Mouse (Mus musculus) naive thymus-derived CD4-positive, alpha-beta T cell, adult 2 months (primary cell): ENCODE data around the gene Ywhag.
A peak's percentile ranks its signal among the peaks of the same experiment; 100 is the strongest.

ENCODE experiments used
- DNase-seq: peaks from one replicate; pipeline ENCODE4 v3.0.0-alpha.2; 2011; ENCODE audit warnings: low read depth

Gene Ywhag

DNA sequence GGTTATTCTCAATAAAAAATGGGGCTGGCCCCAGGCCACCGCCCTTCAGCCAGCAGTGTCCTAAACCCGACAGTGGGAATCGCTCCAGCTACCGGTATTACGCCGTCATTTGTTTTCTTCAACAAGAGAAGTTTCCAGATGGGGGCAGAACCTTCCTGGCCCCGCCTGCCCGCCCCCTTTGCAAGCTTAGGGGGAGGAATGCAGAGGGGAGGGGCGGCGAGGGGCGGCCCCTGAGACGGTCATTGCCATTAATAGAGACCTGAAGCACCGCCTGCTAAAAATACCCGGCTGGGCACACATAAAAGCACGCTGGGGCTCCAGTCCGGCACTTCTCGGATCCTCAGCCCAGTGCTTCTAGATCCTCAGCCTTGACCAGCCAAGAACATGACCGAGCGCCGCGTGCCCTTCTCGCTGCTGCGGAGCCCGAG lies 46.7 kb downstream of the Ywhag start, which contains the start of gene Hspb1:
Gene Hspb1, plus strand, starts transcription at position 245 of the 428 bp plus-strand sequence.
- no peak for DNase-seq

DNA sequence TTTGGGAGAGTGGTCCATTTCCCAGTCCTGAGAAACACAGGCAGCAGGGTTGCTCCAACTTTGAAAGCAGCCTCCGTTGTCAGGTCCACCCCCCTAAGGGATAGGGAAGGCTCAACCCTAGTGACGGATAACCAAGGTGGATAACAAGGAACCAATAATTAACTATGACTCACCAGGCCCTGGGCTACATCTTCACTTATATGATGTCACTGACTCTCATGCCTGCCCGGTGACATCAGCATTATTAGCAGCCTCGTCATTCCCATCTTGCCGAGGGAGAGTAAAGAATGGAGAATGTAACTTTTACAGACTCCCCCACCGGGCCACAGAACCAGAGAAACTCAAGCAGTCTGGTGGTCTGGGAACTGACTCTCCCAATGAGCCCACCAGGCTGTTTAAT lies 49.8 kb downstream of the Ywhag start:
- DNase-seq = no peak

DNA sequence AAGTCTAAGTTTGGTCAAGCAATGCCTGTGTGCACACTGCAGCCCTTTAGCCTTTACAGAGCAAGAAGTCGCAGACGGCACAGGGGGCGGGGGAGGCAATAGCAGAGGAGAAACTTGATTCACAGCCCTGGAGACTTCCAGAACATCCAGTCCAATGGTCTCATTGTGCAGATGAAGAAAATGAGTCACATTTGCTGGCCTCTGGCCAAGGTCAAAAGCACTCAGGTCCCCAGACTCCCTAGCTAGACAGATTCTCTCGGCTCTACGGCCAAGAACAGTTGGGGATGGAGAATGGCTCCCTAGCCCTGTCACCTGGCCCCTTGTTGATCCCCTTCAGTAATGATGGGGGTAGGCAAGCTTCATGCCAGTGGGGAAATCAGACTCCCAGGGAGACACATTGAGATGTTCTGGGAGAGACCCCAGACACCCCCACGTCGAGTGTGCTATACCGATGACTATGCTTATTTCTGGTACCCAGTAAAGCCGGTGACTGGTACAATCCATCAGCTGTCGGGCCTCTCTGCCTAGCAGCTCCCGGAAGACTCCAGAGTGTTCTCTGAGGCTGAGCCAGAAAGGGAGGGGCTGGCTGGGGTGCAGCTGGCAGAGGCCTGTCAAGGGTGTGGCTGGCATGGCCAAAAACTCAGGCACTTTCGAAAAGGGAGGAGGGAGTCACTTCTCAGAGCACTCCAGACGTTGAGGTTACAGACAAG lies 54.8 kb downstream of the Ywhag start:
- no peak for DNase-seq

DNA sequence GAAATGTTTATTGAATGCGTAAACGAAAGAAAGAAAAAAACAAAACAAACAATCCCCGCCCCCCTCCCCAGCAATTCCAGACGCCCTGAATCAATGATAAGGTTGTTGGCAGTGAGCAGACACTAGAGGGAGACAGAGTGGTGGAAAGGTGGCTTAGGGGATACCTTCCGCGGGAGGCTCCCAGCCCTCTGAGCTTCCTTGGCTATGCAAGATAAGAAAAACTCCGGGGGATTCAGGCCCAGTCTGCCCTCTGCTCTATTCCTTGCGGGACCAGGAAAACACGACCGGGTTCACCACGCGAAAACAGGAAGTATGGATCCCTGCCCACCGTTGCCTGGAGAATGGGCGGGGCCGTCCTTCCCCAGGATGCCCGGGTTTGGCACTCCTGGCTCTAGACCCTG lies 56.6 kb downstream of the Ywhag start:
- DNase-seq = peak; percentile 67

DNA sequence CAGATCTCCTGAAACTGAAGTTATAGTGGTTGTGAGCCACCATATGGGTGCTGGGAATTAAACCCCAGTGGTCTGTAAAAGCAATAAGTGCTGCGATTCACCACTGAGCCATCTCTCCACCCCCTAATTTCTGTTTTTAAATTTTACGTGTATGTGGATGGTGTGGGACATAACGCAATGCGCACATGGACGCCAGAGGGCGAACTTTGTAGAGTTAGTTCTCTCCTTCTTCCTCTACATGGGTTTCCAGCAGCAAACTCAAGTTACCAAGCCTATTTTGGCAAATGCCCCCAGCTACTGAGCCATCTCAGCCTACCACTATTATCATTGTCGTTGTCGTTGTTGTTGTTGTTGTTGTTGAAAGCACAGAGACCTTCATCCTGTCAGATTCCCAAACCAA lies 57.2 kb downstream of the Ywhag start:
- peak; percentile 71 for DNase-seq

DNA sequence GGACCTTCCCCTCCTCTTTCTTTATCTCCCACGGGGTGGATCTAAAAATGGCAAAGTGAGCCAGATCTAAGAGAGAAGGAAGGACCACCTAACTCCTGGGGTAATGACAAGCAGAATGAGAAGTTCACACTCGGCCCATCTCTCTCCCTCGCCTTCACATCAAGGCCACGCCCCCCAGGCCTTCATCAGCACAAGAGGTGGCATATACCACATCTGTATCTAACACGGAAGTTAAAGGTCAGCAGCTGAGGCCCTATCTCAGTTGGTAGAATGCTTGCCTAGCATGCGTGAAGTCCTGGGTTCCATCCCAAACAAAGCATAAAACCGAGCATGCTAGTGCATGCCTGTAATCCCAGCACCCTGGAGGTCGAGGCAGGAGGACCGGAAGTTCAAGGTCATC lies 60.7 kb downstream of the Ywhag start:
- no peak for DNase-seq

DNA sequence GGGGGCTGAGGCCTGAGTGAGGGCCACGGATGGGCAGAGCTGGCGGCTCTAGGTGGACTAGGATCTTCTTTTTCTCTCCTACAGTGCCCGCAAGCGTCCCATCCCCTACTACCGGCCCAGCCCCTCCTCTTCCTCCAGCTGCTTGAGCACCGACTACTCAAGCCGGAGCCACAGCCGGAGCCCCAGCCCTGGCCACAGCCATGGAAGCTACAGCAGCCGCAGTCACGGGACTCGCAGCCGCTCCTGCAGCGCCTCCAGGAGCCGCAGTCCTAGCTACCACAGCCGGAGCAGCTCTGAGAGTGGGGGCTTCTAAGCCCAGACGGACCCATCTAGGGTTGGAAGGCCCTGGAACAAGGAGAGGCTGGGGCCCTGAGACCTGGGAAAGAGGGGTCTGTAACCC lies 61.4 kb downstream of the Ywhag start:
- DNase-seq = no peak

DNA sequence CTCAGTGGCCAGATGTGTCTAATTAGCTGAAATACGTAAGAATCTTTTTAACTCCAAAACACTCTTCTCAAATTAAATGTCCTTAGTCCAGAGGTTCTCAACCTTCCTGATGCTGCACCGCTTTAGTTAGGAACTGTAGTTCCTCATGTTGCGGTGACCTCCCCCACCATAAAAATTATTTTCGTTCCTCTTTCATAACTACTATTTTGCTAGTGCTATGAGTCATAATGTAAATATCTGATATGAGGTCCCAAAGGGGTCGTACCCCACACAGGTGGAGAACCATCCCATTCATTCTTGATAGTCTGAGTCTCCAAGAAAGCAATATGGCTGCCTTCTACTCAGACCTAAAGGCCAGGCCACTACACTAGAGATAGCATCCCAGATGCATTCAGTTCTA lies 63.9 kb downstream of the Ywhag start:
- DNase-seq = no peak

DNA sequence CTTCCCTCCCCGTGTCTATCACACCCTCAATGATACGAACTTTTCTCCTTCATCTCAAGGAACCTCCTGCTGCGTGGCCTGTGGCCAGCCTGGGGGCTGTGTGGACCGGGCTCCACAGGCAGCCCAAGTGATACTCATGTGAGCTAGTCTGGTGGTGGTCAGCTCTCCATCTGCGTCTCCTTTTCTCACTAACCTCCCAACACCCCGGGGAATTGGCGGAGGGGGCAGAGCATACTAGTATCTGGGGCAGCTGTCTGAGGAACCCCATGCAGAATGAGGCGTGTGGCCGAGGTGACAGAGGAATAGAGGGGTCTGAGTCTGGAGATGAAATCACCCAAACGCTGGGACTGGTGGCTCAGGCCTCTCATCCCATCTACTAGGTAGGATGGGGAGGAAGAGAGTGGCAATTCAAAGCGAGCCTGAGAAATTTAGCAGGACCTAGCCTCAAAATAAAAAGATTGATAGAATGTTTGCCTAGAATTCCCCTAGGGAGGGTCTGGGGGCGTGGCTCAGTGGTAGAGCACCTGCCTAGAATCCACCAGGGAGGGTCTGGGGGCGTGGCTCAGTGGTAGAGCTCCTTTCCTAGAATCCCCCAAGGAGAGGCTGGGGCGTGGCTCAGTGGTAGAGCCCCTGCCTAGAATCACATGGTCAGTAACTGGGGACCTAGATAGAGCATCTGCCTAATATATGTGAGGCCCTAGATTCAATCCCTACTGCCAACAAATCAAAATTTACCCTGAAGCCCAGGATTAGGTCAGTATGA lies 64.6 kb downstream of the Ywhag start:
- no peak for DNase-seq

DNA sequence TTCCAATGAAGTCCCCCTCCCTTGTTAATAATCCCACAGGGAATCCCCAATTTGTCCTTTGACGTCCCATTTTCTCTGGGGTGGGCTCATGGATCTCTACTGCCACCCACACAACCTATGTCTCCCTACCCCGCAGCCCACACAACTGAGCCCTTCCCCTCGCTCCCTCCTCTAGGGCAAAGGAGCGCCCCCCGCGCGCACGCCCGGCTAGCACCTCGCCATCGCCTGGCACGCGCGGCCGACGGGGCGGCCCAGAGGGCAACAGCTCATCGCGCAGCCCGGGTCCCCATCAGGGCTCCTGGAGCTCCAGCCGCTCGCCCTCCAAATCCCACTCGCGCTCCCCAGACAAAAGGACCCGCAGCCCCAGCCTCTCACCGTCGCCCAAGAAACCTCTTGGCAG lies 65.8 kb downstream of the Ywhag start:
- DNase-seq = no peak

DNA sequence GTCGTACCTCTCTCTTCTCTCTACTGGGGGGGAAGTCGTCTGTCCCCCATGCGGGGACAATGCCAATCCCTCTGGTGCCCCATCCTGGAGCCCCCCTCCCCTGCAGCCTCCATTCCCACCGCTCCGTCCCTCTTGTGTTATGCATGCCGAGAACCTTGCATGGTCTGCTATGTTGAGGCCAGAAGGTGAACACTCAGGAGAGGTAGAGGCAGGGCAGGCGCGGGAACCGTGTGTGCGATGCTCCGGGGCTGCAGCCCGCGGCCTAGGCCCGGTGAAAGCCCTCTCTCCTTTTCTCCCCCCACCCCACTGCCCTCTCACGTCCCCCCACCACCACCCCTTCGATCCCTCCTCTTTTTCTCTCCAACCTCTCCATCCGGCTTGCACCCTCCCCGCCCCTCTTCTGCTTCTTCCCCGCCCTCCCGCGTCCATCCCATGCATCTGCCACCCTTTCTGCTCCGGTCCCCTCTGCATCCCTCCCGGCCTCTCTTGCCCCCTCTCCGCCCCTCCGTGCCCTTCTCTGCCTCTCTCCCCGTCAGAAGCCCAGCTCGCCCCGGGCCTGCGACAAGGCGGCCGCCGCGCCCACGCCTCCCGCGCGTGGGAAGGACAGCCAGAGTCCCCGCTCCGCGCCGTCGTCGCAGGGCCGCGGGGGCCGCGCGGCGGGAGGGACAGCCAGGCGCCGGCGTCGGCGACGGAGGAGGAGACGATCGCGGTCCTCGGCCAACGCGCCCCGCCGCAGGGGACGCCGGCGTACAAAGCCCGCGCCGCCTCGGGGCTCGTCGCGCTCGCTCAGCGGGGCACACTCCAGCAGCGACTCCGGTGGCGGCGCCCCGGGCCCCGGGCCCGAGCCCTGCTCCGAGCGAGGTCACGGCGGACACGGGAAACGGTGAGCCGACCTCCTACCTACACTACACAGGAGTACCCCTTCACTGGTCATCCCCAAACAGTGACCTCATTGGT lies 66.5 kb downstream of the Ywhag start:
- DNase-seq = no peak

DNA sequence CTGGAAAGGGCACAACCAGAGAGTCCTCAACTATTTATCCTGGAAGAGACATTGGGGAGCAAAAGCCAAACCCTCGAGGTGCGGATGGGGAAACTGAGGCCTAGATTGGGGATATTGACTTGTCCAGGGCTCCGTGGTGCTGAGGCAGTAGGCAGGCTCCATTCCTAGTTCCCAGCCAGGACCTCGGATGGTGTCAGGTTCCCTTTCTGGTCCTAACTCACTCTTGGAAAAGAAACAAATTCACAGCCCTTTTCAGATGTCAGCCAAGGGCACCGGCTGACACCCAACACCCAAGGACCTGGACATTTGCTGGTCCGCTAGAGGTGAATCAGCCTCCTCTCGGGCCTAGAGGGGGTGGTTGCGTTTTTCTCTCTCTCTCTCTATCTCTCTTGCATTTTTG lies 67.8 kb downstream of the Ywhag start:
- no peak for DNase-seq
